Mouse (Mus musculus): ENCODE results near the gene Adgrg3. TPM values are rescaled to one million over a fixed set of nuclear protein-coding genes. Genes with fewer than 3 reads are reported as not detected.

Gene Adgrg3
- polyA plus RNA-seq, 1 experiment: not detected

DNA sequence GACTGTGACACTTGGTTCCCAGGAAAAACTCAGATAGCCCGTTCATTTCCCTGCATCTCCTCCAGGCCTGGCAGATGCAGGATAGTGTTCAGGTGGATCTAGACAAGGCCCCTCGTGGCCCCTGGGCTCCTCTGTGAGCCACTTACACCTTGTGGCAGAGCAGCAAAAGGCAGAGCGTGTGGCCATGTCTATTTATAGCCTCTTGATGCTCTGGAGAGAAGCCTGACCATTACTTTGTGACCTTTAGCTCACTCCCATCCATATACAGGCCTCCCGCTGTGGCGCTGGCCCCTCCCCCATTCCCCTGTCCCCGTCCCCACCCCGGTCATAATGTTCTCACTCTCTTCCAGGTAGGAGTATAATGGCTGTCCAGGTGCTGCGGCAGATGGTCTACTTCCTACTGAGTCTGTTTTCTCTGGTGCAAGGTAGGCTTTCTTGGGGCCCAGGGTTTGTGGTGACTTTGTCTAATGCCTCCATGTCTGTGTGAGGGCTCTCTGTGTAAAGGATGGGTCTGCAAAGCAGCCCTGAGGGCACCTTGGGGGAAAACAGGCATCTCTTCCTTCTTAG lies 15.3 kb upstream of the Adgrg3 start:
- H3K4me1 ChIP-seq (ENCODE audit: control insufficient read depth, insufficient read depth, low read length): peaks cover 44% of the 10 kb centered on the region
- no peak for TF ChIP-seq CTCF (IDR thresholded peaks at IDR 0.05; ENCODE audit: insufficient read depth, low read depth, low read length)
- no peak for TF ChIP-seq POLR2A (IDR thresholded peaks at IDR 0.05; ENCODE audit: insufficient read depth, low read depth, low read length)
- no peak overlapping the region for H3K27ac ChIP-seq (ENCODE audit: insufficient read depth, low read depth, low read length)
- no peak overlapping the region for H3K4me3 ChIP-seq (ENCODE audit: insufficient read depth, low read depth, low read length)
- 55% methylated on average over 8 of the region's 8 CpGs for WGBS

DNA sequence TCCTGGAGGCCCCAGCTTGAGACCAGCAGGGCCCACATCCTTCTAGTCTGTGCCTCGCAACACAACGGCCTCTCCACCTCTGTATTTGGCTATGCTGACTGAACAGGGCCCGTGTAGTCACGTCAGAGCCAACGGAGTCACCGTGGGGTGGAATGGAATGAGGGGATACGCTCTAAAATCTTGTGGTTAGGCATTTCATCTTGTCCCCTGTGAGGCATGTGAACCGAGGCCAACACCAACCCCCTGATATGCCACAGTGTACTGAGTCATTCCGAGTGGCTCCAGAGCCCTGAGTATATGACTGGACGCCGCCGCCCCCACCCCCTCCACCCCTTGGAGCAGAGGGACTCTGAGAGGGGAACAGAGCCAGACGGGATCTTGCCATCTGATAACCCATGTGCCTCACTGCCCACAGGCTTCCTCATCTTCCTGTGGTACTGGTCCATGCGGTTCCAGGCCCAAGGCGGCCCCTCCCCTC lies 5.0 kb upstream of the Adgrg3 start:
- 68% methylated on average over 15 of the region's 15 CpGs for WGBS
- H3K4me1 ChIP-seq (ENCODE audit: control insufficient read depth, insufficient read depth, low read length): peaks cover 10% of the 10 kb centered on the region; the same call in 1 of the 2 replicates
- TF ChIP-seq CTCF (IDR thresholded peaks at IDR 0.05; ENCODE audit: insufficient read depth, low read depth, low read length) (no peak), POLR2A (IDR thresholded peaks at IDR 0.05; ENCODE audit: insufficient read depth, low read depth, low read length) (no peak)
- no peak overlapping the region for H3K27ac ChIP-seq (ENCODE audit: insufficient read depth, low read depth, low read length)
- no peak overlapping the region for H3K4me3 ChIP-seq (ENCODE audit: insufficient read depth, low read depth, low read length)

DNA sequence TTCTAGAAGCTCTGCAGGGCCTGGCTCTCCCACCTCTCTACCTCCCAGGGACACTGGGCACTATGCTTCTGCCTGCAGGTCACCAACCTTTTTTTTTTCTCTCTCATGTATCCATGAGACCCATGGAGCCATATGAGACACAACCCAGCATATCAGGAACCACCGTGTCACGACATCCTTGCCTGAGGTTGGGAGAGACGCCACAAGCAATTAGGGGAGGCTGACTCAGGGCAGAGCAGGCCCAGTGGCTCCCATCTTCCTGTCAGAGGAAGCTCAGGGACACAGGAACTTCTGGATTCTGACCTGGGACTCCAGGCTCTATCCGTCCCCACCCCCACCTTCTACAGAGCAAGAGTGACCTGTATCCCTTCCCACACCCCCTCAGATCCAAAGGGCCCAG lies 1.6 kb upstream of the Adgrg3 start:
- WGBS: 69% methylated on average over 4 of the region's 4 CpGs
- Histone ChIP-seq H3K27ac (ENCODE audit: insufficient read depth, low read depth, low read length) (no peak overlapping the region), H3K4me3 (ENCODE audit: insufficient read depth, low read depth, low read length) (no peak overlapping the region), H3K4me1 (ENCODE audit: control insufficient read depth, insufficient read depth, low read length) (peaks cover 10% of the 10 kb centered on the region; the same call in 1 of the 2 replicates)
- TF ChIP-seq CTCF (IDR thresholded peaks at IDR 0.05; ENCODE audit: insufficient read depth, low read depth, low read length) (no peak), POLR2A (IDR thresholded peaks at IDR 0.05; ENCODE audit: insufficient read depth, low read depth, low read length) (no peak)

DNA sequence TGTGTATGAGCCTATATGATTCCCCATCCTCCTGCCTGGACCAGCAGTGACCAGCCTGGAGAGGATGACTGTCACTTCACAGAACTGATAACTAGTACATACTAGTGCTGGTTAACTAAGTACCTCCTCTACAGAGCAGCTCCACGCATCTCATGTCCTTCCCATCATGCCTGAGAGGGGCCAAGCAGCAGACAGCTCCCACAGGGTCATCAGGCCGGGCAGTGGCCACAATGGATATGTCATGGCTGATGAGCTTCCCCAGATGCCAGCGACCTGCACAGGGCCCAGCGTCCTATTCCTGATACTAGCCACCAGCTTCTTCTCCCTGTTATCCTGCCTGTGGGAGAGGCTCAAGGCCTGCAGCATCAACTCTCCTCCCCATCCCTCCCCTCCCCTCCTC lies 808 bp upstream of the Adgrg3 start:
- H3K4me3 ChIP-seq (ENCODE audit: insufficient read depth, low read depth, low read length): no peak overlapping the region
- WGBS: 69% methylated on average over 4 of the region's 4 CpGs

DNA sequence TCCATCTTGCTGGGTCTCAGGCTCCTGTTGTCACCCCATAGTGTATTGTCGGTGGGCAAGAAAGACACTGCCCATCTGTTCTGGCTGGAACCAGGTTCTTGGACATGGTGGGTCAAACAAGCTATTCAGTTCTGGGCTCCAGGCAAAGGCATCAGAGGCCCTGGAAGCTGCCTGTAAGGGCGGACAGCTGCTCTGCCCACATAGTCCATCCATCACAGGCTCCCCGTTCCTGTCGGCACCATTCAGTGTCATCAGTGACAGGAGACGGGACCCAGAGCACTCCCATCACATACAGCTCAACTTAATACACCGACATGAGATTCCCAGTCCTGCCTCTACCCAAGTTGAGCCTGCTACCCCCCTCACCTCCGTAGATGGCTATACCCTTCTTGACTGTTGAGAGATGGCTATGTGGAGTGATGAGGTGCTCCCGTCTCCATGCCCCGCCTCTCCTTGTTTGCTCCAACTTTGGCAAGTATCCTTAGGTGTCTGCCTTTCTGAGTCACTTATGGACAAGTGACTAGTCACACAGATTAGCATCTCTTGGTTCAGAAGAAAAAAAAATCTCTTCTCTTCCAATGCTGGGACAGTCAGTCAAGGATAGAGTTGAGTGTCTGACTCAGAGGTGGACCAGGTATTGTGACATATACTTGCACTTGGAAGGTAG lies 610 bp downstream of the Adgrg3 start:
- 85% methylated on average over 9 of the region's 9 CpGs for WGBS

More for the DNA sequence above, 808 bp upstream of the Adgrg3 start:
- TF ChIP-seq CTCF (IDR thresholded peaks at IDR 0.05; ENCODE audit: insufficient read depth, low read depth, low read length) (no peak), POLR2A (IDR thresholded peaks at IDR 0.05; ENCODE audit: insufficient read depth, low read depth, low read length) (no peak)
- no peak overlapping the region for H3K27ac ChIP-seq (ENCODE audit: insufficient read depth, low read depth, low read length)
- H3K4me1 ChIP-seq (ENCODE audit: control insufficient read depth, insufficient read depth, low read length): peaks cover 10% of the 10 kb centered on the region; the same call in 1 of the 2 replicates

DNA sequence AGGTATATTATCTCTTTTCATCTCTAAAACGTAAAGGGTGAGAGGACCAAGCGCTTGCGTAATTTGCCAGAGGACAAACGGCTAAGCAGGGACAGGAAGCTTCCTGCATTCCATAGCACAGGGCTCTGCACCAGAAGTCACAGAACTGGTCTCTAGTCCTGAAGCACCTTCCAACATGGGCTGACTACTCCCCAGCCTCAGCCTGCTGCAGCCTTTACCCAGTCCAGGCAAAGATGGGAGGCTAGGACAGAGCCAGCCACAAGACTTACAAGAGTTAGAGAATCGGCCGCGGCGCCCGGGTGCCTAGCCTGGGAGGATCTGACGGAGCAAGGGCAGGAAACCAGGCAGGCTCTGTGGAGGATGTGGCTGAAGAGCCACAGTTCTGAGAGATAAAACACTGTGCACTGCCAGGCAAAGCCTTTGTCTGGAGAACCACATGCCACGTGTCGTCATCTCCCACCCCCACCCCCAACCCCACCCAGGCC lies 2.8 kb downstream of the Adgrg3 start:
- TF ChIP-seq POLR2A (IDR thresholded peaks at IDR 0.05; ENCODE audit: insufficient read depth, low read depth, low read length) (no peak), CTCF (IDR thresholded peaks at IDR 0.05; ENCODE audit: insufficient read depth, low read depth, low read length) (no peak)
- H3K4me1 ChIP-seq (ENCODE audit: control insufficient read depth, insufficient read depth, low read length): no peaks in the 10 kb centered on the region
- H3K27ac ChIP-seq (ENCODE audit: insufficient read depth, low read depth, low read length): no peak overlapping the region
- no peak overlapping the region for H3K4me3 ChIP-seq (ENCODE audit: insufficient read depth, low read depth, low read length)
- 73% methylated on average over 12 of the region's 12 CpGs for WGBS

More for the DNA sequence above, 610 bp downstream of the Adgrg3 start:
- no peaks in the 10 kb centered on the region for H3K4me1 ChIP-seq (ENCODE audit: control insufficient read depth, insufficient read depth, low read length)
- no peak overlapping the region for H3K4me3 ChIP-seq (ENCODE audit: insufficient read depth, low read depth, low read length)
- H3K27ac ChIP-seq (ENCODE audit: insufficient read depth, low read depth, low read length): no peak overlapping the region
- TF ChIP-seq POLR2A (IDR thresholded peaks at IDR 0.05; ENCODE audit: insufficient read depth, low read depth, low read length): no peak
- TF ChIP-seq CTCF (IDR thresholded peaks at IDR 0.05; ENCODE audit: insufficient read depth, low read depth, low read length): no peak

DNA sequence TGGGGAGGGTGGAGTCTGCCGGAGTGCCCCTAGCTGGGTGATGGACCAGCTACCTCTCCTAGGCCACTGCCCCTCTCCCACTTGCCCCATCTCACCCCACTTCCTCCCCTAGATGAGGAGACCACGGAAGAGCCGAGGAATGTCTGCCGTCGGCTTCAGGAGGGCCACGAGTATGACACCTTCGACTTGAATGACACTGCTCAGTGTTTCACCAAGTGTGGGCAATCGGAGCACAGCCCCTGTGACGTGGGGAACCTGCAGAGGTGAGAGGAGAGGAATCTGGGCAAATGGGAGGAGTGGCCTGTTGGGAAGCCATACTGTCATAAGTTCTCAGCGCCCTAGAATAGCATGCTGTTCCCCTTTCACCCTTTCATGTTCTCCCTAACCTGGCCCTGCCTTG lies 3.3 kb downstream of the Adgrg3 start:
- H3K4me1 ChIP-seq (ENCODE audit: control insufficient read depth, insufficient read depth, low read length): no peaks in the 10 kb centered on the region
- TF ChIP-seq POLR2A (IDR thresholded peaks at IDR 0.05; ENCODE audit: insufficient read depth, low read depth, low read length): no peak
- no peak for TF ChIP-seq CTCF (IDR thresholded peaks at IDR 0.05; ENCODE audit: insufficient read depth, low read depth, low read length)
- no peak overlapping the region for H3K4me3 ChIP-seq (ENCODE audit: insufficient read depth, low read depth, low read length)
- H3K27ac ChIP-seq (ENCODE audit: insufficient read depth, low read depth, low read length): no peak overlapping the region
- 81% methylated on average over 10 of the region's 10 CpGs for WGBS

DNA sequence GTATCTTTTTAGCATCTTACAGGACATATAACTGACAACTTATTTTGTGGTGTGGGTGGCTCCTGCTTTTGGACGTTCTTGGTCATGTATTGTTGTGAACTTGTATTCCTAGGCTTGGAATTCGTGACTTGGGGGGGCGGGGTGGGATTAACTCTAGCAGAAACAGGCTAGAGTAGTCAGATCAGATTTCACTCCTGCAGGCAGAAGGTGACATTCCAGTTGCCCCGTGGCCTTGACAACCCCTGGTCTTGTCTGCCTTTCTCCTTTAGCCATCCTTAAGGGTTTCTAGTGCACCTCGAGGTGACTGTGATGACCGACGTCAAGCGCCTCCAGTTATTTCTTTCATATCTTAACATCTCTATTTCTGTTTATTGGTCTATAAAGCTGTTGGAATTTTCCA lies 5.7 kb downstream of the Adgrg3 start:
- 45% methylated on average over 8 of the region's 8 CpGs for WGBS
- TF ChIP-seq POLR2A (IDR thresholded peaks at IDR 0.05; ENCODE audit: insufficient read depth, low read depth, low read length) (no peak), CTCF (IDR thresholded peaks at IDR 0.05; ENCODE audit: insufficient read depth, low read depth, low read length) (no peak)
- Histone ChIP-seq H3K4me3 (ENCODE audit: insufficient read depth, low read depth, low read length) (no peak overlapping the region), H3K27ac (ENCODE audit: insufficient read depth, low read depth, low read length) (no peak overlapping the region), H3K4me1 (ENCODE audit: control insufficient read depth, insufficient read depth, low read length) (no peaks in the 10 kb centered on the region)

DNA sequence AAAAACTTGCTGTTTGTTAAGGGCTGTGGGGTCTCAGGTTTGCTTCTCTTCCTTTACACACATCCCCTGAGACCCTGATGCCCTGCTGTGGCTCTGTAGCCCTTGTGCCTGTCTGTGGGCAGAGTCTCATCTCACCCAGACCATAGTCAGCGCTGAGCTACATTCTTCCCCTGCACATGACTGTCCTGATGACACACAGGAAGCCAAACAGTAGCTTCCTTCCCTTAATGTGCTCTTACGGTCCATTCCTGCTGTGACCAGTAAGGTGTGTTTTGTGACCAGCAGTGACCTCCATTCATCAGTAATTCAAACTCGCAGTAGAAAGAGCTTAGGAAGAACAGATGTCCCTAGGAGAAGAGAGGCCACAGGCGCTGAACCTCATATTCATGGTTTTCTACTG lies 6.9 kb downstream of the Adgrg3 start:
- no peaks in the 10 kb centered on the region for H3K4me1 ChIP-seq (ENCODE audit: control insufficient read depth, insufficient read depth, low read length)
- H3K4me3 ChIP-seq (ENCODE audit: insufficient read depth, low read depth, low read length): no peak overlapping the region
- no peak overlapping the region for H3K27ac ChIP-seq (ENCODE audit: insufficient read depth, low read depth, low read length)
- WGBS: 84% methylated on average over 4 of the region's 4 CpGs
- no peak for TF ChIP-seq POLR2A (IDR thresholded peaks at IDR 0.05; ENCODE audit: insufficient read depth, low read depth, low read length)
- TF ChIP-seq CTCF (IDR thresholded peaks at IDR 0.05; ENCODE audit: insufficient read depth, low read depth, low read length): no peak

Measured in olfactory bulb, adult 2 months (tissue).